Comparison of ENCODE assay signal across 20 mouse cellular contexts in genomic region chr8:115726231-115726630, GRCm38 (mm10). TPM values are rescaled to one million over a fixed set of nuclear protein-coding genes. Genes with fewer than 3 reads are reported as not detected.
DNase-seq lines count a peak whose midpoint lies in the region; ATAC-seq lines count a peak whose summit lies in the region.
"Had no signal": no experiment of that assay in that cellular context is flagged by ENCODE, and none has a peak within 500 bp of the region (broad histone marks: within the 10 kb centered on the region; RNA-seq: fewer than 3 reads in every experiment).

No protein-coding gene starts in this region.

- DNase-seq in lung, adult 18-20 months, result no peak
- no peak for DNase-seq in urinary bladder, postnatal 4 days (ENCODE audit: low spot score in 2 of 2)
- DNase-seq in ovary, adult 18-20 months (ENCODE audit: low spot score), result no peak
- DNase-seq in adrenal gland, adult (ENCODE audit: inconsistent age in 2 of 2, low spot score in 1 of 2), result no peak
- DNase-seq: adrenal gland, adult 2 months; adrenal gland, postnatal 14 days; B cell, adult 2 months; cerebellum, adult 11 months; cerebellum, adult 2 months; cerebellum, adult 9-11 months; cerebellum, postnatal 25 days; embryo, embryonic 11 days; gastrocnemius, postnatal 25 days; heart, adult 2 months; heart, postnatal 14 days; heart, postnatal 4 days had no signal

- ATAC-seq in CD4-positive, CD25-positive, alpha-beta regulatory T cell, adult 4 months, result peak; percentile 50
- ATAC-seq in granulocyte monocyte progenitor cell, adult 5-6 weeks (replicated peaks; ENCODE audit: poor library complexity, severe bottlenecking), result peak; percentile 35; the same call in 1 of the 2 replicates
- peak; percentile 49 for ATAC-seq in inflammation-experienced regulatory T-cells, adult 6 months
- ATAC-seq: forebrain, embryonic 15.5 days had no signal

RNA-seq across cellular contexts. Expression of gene Maf, which starts 18.6 kb away (rescaled TPM):
- polyA plus RNA-seq in CD4-positive, CD25-positive, alpha-beta regulatory T cell, adult 4 months (2017; shearing (Covaris generic)), result 10 to 100 TPM; 71.6 to 83.8 TPM
- total RNA-seq in granulocyte monocyte progenitor cell, adult 5-6 weeks (2014; fragmentation: Nextera tagmentation), result not detected in 2 replicates
- 0.15 and 0.34 TPM in 2 replicates for total RNA-seq in granulocyte monocyte progenitor cell, adult 5-6 weeks (2017)
- 100 to 1,000 TPM; 109 to 129 (median 126) TPM for polyA plus RNA-seq in inflammation-experienced regulatory T-cells, adult 6 months (2017; shearing (Covaris generic))
